Mouse (Mus musculus) testis, adult 2 months (tissue): ENCODE measurements around the gene Scyl1.

Experiments used
- CTCF ChIP-seq: fragments of 200-500 bp; IDR thresholded peaks from 2 replicates; pipeline ENCODE4 v1.5.1; 2012; ENCODE audit warnings: low read depth, mild to moderate bottlenecking, inconsistent platforms, low read length, moderate library complexity; ENCODE audit not compliant: control insufficient read depth, insufficient read depth, insufficient replicate concordance
- POLR2A ChIP-seq: fragments of 200-500 bp; IDR thresholded peaks from 2 replicates; pipeline ENCODE4 v1.6.1; 2012; ENCODE audit warnings: low read depth, mild to moderate bottlenecking, inconsistent platforms, low read length, moderate library complexity; ENCODE audit not compliant: control insufficient read depth

DNA sequence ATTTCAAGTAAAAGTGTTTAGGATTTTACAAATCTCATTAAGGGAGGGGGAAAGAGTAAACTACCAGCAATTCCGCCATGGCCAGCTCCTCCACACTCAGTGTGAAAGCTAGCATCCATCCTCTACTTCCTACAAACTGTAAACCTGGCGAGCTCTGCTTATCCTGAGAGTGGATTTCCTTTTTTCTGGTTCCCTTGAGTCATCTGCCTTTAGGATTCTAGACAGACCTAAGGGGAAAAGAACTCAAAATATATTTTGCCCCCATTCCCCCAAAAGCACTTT lies 29.1 kb upstream of the Scyl1 start:
- TF ChIP-seq CTCF: no peak
- TF ChIP-seq POLR2A: no peak
